Mouse (Mus musculus) neural tube, embryonic 15.5 days (tissue): Measurements from ENCODE around the gene Rfx7. TPM values are rescaled to one million over a fixed set of nuclear protein-coding genes. Genes with fewer than 3 reads are reported as not detected.
A peak's percentile ranks its signal among the peaks of the same experiment; 100 is the strongest.
"Not testable (repeated sequence)": the region's sequence is repeated elsewhere in the genome, so short reads cannot be mapped to it uniquely, and the experiment has no call there.

ENCODE experiments used
- ATAC-seq: fragments of 200-750 bp; cut with Nextera tagmentation; 2 replicates; pipeline ENCODE4 v1.8.0; 2017; ENCODE audit warnings: mild to moderate bottlenecking, moderate TSS enrichment, moderate library complexity; ENCODE audit not compliant: low FRiP score
- H3K27ac ChIP-seq: fragments of 300-500 bp; sonication (generic); replicated peaks from 2 replicates; pipeline ENCODE4 v1.5.1; 2015; ENCODE audit warnings: mild to moderate bottlenecking, inconsistent platforms
- H3K27me3 ChIP-seq: fragments of 300-500 bp; sonication (generic); replicated peaks from 2 replicates; pipeline ENCODE4 v1.6.1; 2015; ENCODE audit warnings: inconsistent platforms
- H3K36me3 ChIP-seq: fragments of 300-500 bp; sonication (generic); 2 replicates; pipeline ENCODE4 v1.6.1; 2015; ENCODE audit warnings: inconsistent platforms
- H3K4me1 ChIP-seq: fragments of 300-500 bp; sonication (generic); 2 replicates; pipeline ENCODE4 v1.6.1; 2015; ENCODE audit warnings: inconsistent platforms
- H3K4me2 ChIP-seq: fragments of 300-500 bp; sonication (generic); 2 replicates; pipeline ENCODE4 v1.6.1; 2015; ENCODE audit warnings: inconsistent platforms, mild to moderate bottlenecking, moderate library complexity
- H3K4me3 ChIP-seq: fragments of 300-500 bp; sonication (generic); replicated peaks from 2 replicates; pipeline ENCODE4 v1.5.1; 2015; ENCODE audit warnings: mild to moderate bottlenecking, inconsistent platforms
- H3K9ac ChIP-seq: fragments of 300-500 bp; sonication (generic); replicated peaks from 2 replicates; pipeline ENCODE4 v1.6.1; 2015; ENCODE audit warnings: mild to moderate bottlenecking, inconsistent platforms
- H3K9me3 ChIP-seq: fragments of 300-500 bp; sonication (generic); replicated peaks from 2 replicates; pipeline ENCODE4 v1.6.1; 2016; ENCODE audit warnings: inconsistent platforms
- WGBS: fragments of 180-500 bp; shearing (Covaris S2); methylation state at CpG from one replicate; pipeline ENCODE4 v1.1.7; 2015; ENCODE audit warnings: mixed read lengths; 5-methylcytosine and 5-hydroxymethylcytosine counted together
- polyA plus RNA-seq: library from polyadenylated mRNA; unstranded; fragments of >200 nt; fragmentation: Nextera tagmentation; extraction: Ambion mirVana; gene quantifications from 2 replicates; pipeline ENCODE4 v1.2.1, GENCODE M21; 2015

Gene Rfx7
- polyA plus RNA-seq, 1 experiment from 2014 or later, result 13.7 TPM

DNA sequence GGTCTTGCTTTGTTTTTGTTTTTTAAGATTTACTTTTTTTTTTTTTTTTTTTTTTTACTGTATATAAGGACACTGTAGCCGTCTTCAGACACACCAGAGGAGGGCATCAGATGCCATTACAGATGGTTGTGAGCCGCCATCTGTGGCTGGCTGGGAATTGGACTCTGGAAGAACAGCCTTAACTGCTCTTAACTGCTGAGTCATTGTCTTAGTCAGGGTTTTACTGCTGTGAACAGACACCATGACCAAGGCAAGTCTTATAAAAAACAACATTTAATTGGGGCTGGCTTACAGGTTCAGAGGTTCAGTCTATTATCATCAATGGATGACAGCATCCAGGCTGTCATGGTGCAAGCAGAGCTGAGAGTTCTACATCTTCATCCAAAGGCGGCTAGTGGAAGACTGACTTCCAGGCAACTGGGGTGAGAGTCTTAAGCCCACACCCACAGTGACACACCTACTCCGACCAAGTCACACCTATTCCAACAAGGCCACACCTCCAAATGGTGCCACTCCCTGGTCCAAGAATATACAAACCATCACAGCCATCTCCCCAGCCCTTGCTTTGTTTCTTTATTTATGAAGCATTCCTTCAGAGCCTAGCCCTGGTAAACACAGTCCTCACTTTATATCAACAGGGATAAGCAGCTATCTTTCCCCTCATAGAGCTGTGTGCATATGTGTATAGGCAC, 110.9 kb downstream of the Rfx7 start:
- H3K4me2 ChIP-seq, H3K27ac ChIP-seq, H3K27me3 ChIP-seq, H3K4me3 ChIP-seq, H3K36me3 ChIP-seq, H3K9me3 ChIP-seq, H3K9ac ChIP-seq, ATAC-seq: not testable (repeated sequence)
- H3K4me1 ChIP-seq, result peaks cover 29% of the 10 kb centered on the region
- 88% methylated on average over 4 of the region's 4 CpGs for WGBS

GRCm38 (mm10) chr9:72643651-72644417, 111.8 kb downstream of the Rfx7 start:
- Histone ChIP-seq H3K4me2 (no peak overlapping the region), H3K9me3 (no peaks in the 10 kb centered on the region), H3K36me3 (no peaks in the 10 kb centered on the region), H3K27ac (no peak overlapping the region; the same call in 1 of the 2 replicates), H3K4me3 (no peak overlapping the region), H3K27me3 (no peaks in the 10 kb centered on the region), H3K9ac (no peak overlapping the region), H3K4me1 (peaks cover 29% of the 10 kb centered on the region)
- 85% methylated on average over 6 of the region's 6 CpGs for WGBS
- ATAC-seq, result no peak

DNA sequence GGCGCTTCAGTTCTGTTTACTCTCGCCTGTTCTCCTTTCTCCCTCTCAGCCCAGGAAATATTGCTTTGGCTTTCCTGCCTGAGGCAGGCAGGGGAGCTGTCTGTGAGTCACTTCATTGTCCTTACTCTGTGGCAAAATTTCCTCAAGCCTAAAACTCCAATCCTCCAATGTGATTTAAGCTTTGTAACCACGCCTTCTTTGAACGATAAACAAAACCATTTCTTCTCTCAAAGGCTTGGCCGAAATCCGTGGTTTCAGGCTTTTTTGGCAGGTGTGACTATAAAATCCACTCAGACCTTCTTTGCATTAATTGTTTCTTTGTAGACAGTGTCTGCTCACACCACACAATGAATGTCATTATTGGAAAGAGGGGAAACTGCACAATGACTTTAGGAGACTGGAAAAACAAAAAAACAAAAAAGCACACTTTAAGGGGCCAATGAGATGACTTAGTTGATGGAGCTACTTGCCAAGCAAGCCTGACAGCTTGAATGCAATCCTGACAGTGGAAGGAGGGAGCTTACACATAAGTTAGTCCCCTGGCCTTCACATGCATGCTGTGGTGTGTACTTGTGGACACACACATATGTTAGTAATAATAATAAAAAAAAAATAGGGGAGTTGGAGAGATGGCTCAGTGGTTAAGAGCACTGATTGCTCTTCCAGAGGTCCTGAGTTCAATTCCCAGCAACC, 112.5 kb downstream of the Rfx7 start:
- Histone ChIP-seq H3K9me3 (no peaks in the 10 kb centered on the region), H3K4me1 (peaks cover 22% of the 10 kb centered on the region), H3K27ac (no peak overlapping the region; the same call in 1 of the 2 replicates), H3K27me3 (no peaks in the 10 kb centered on the region), H3K4me2 (no peak overlapping the region), H3K36me3 (no peaks in the 10 kb centered on the region), H3K4me3 (no peak overlapping the region), H3K9ac (no peak overlapping the region)
- WGBS, result 24% methylated on average over 6 of the region's 6 CpGs
- ATAC-seq, result no peak

- Histone ChIP-seq H3K36me3 (no peaks in the 10 kb centered on the region), H3K27ac (no peak overlapping the region), H3K27me3 (no peaks in the 10 kb centered on the region), H3K4me2 (no peak overlapping the region), H3K4me3 (no peak overlapping the region), H3K9me3 (no peaks in the 10 kb centered on the region), H3K9ac (no peak overlapping the region), H3K4me1 (no peaks in the 10 kb centered on the region; the same call in 1 of the 2 replicates)
- ATAC-seq, result no peak
- WGBS, result 72% methylated on average over 2 of the region's 2 CpGs
Measured at GRCm38 (mm10) chr9:72649781-72650180, 117.7 kb downstream of the Rfx7 start.

DNA sequence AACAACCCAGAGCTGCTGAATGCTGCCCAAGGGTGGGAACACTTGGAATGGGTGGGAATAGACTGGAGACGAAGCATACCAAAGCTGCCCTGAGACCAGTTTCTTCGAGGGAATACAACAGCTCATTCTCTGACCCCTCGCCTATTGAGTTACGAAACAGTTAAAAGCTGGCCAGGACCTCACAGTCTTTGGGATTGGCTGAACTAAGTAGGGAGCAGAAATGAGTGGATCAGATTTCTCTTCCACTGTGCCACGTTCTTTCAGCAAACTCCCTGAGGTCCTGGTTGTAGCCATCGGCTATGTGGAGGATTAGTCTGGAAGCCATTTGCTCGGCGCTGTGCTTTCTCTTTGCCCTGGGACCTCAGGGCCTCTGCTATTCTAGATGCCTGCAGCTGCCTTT, 120.9 kb downstream of the Rfx7 start:
- no peaks in the 10 kb centered on the region; the same call in 1 of the 2 replicates for H3K4me1 ChIP-seq
- WGBS, result 27% methylated on average over 8 of the region's 8 CpGs
- H3K36me3 ChIP-seq, result no peaks in the 10 kb centered on the region
- no peaks in the 10 kb centered on the region for H3K9me3 ChIP-seq
- H3K4me3 ChIP-seq, result no peak overlapping the region
- no peak for ATAC-seq
- no peak overlapping the region for H3K4me2 ChIP-seq
- peak overlapping the region; percentile 28; the same call in 1 of the 2 replicates for H3K27ac ChIP-seq
- no peaks in the 10 kb centered on the region for H3K27me3 ChIP-seq
- H3K9ac ChIP-seq, result no peak overlapping the region

DNA sequence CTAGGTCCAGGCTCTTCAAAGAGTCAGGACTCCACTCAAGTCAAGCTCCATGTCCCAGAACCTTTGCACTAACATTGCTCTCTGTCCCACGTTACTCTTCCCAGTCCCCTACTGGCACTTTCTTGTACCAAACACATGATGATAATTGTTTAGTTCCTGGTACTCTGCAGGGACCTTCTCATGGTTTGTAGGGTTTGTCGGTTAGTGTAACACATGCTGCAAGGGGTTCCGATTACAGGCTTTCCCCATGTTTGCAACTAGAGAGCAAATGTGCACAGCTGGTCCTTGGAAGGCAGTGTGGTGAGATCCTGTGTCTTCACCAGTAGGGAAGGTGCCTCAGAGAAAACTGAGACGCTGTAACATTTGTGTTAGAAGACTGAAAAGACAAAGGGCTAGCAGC, 121.5 kb downstream of the Rfx7 start:
- H3K4me3 ChIP-seq, result no peak overlapping the region
- ATAC-seq, result no peak
- H3K36me3 ChIP-seq, result no peaks in the 10 kb centered on the region
- no peaks in the 10 kb centered on the region for H3K27me3 ChIP-seq
- no peaks in the 10 kb centered on the region for H3K9me3 ChIP-seq
- WGBS, result 61% methylated on average over 4 of the region's 4 CpGs
- no peak overlapping the region for H3K9ac ChIP-seq
- no peaks in the 10 kb centered on the region; the same call in 1 of the 2 replicates for H3K4me1 ChIP-seq
- no peak overlapping the region for H3K4me2 ChIP-seq
- no peak overlapping the region; the same call in 1 of the 2 replicates for H3K27ac ChIP-seq

DNA sequence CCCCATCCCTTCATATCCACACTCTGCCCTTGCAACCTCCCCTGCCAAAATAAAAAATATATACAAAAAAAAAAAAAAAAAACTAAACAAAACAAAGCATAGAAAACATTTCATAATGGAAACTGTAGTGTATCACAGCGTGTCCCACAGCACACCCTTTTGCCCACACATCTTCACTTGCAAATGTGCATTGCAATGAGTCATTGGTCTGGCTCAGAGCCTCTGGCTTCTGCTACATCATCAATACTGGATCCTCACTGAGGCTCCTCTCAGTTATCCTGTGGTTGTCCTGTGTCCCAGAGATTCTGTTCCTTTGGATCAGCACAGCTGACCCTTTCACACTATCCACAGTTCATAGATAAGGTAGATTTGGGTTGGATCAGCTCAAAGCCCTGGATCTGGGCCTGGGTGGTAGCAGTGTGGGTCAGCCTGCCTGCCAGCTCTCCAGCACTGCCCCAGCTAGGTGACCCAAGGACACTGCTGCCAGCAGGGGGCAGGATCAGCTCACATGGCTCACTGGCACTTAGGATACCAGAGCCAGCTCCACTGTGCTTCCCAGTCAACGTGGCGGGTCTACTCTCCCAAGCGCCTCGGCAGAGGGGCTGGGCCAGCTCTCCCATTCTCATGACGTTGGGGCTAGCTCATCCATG, 122.7 kb downstream of the Rfx7 start:
- H3K27me3 ChIP-seq, result no peaks in the 10 kb centered on the region
- H3K4me3 ChIP-seq, result no peak overlapping the region
- no peak overlapping the region for H3K9ac ChIP-seq
- ATAC-seq, result no peak
- no peak overlapping the region for H3K27ac ChIP-seq
- 55% methylated on average over 6 of the region's 6 CpGs for WGBS
- H3K36me3 ChIP-seq, result no peaks in the 10 kb centered on the region
- H3K9me3 ChIP-seq, result no peaks in the 10 kb centered on the region
- no peaks in the 10 kb centered on the region; the same call in 1 of the 2 replicates for H3K4me1 ChIP-seq
- H3K4me2 ChIP-seq, result no peak overlapping the region

DNA sequence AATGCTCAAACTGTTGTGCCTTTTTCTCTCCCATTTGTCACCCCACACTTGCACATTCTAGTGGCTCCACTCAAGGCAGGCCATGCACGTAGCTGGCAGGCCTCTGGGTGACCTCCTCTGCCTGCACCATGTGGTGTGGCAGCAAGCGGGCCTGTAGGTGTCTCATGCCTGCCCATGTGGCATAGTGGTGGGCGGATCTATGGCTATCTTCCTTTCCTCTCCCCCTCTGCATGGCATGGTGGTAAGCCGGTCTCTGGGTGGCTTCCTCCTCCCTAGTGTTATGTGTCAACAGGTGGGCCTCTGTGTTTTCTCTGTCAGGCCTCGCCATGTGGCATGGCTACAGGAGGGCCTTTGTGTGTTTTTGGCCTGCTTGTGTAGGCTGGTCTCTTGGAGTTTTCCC, 123.6 kb downstream of the Rfx7 start:
- Histone ChIP-seq H3K4me3 (no peak overlapping the region), H3K9ac (no peak overlapping the region), H3K27me3 (no peaks in the 10 kb centered on the region), H3K4me2 (no peak overlapping the region), H3K9me3 (no peaks in the 10 kb centered on the region), H3K4me1 (no peaks in the 10 kb centered on the region; the same call in 1 of the 2 replicates), H3K36me3 (no peaks in the 10 kb centered on the region), H3K27ac (no peak overlapping the region)
- WGBS, result 72% methylated on average over 5 of the region's 5 CpGs
- no peak for ATAC-seq

DNA sequence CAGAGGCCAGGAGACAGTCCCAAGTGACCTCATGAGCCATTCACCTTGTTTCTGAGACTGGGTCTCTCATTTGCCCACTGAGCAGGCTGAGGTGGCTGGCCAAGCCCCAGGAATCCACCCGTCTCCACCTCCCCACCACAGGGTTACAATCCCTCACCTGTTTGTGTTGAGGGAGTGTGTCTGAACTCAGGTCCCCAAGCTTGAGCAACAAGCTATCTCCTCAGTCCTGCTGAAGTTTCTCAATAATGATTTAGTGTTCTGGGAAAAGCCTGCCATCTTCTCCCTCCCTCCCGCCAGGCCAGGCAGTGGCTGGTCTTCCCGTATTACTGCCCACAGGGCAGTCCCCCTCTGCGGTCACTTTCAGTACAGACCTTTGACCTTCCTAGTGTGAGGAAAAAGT, 124.5 kb downstream of the Rfx7 start:
- Histone ChIP-seq H3K27ac (no peak overlapping the region), H3K4me2 (no peak overlapping the region), H3K27me3 (no peaks in the 10 kb centered on the region), H3K9me3 (no peaks in the 10 kb centered on the region), H3K4me3 (no peak overlapping the region), H3K4me1 (peaks cover 4% of the 10 kb centered on the region; the same call in 1 of the 2 replicates), H3K36me3 (no peaks in the 10 kb centered on the region), H3K9ac (no peak overlapping the region)
- 24% methylated on average over 4 of the region's 4 CpGs for WGBS
- no peak for ATAC-seq

GRCm38 (mm10) chr9:72656940-72657339, 124.9 kb downstream of the Rfx7 start:
- no peak overlapping the region for H3K4me3 ChIP-seq
- no peaks in the 10 kb centered on the region for H3K9me3 ChIP-seq

GRCm38 (mm10) chr9:72657694-72658093, 125.7 kb downstream of the Rfx7 start:
- H3K36me3 ChIP-seq, result no peaks in the 10 kb centered on the region
- peaks cover 4% of the 10 kb centered on the region; the same call in 1 of the 2 replicates for H3K4me1 ChIP-seq
- ATAC-seq, result no peak
- H3K4me3 ChIP-seq, result no peak overlapping the region
- H3K9ac ChIP-seq, result no peak overlapping the region
- WGBS, result 64% methylated on average over 1 of the region's 1 CpGs
- no peak overlapping the region for H3K27ac ChIP-seq
- no peaks in the 10 kb centered on the region for H3K27me3 ChIP-seq
- no peak overlapping the region for H3K4me2 ChIP-seq
- H3K9me3 ChIP-seq, result no peaks in the 10 kb centered on the region

More at GRCm38 (mm10) chr9:72656940-72657339, 124.9 kb downstream of the Rfx7 start:
- Histone ChIP-seq H3K27ac (no peak overlapping the region), H3K9ac (no peak overlapping the region), H3K36me3 (no peaks in the 10 kb centered on the region), H3K4me1 (peaks cover 4% of the 10 kb centered on the region; the same call in 1 of the 2 replicates), H3K4me2 (no peak overlapping the region), H3K27me3 (no peaks in the 10 kb centered on the region)
- no peak for ATAC-seq
- 23% methylated on average over 3 of the region's 3 CpGs for WGBS
